Mouse (Mus musculus) liver, adult 2 months (tissue): ENCODE results near the gene Atp5b. TPM values are rescaled to one million over a fixed set of nuclear protein-coding genes. Genes with fewer than 3 reads are reported as not detected.
"Not testable (repeated sequence)": the region's sequence is repeated elsewhere in the genome, so short reads cannot be mapped to it uniquely, and the experiment has no call there.

ENCODE experiments used
- DNase-seq: peaks from one replicate; pipeline ENCODE4 v3.0.0-alpha.2; 2011; ENCODE audit warnings: low read depth, low spot score; ENCODE audit errors: extremely low read depth
- H3K27ac ChIP-seq: fragments of 200-500 bp; replicated peaks from 2 replicates; pipeline ENCODE4 v1.5.1; 2012; ENCODE audit warnings: low read depth, mild to moderate bottlenecking, control low read depth, inconsistent platforms, low read length; ENCODE audit not compliant: insufficient read depth
- H3K27me3 ChIP-seq: fragments of 200-500 bp; 2 replicates; pipeline ENCODE4 v1.6.1; 2012; ENCODE audit warnings: mild to moderate bottlenecking, moderate library complexity, low read length, inconsistent platforms; ENCODE audit not compliant: control insufficient read depth, insufficient read depth
- H3K36me3 ChIP-seq: fragments of 200-500 bp; 2 replicates; pipeline ENCODE4 v1.6.1; 2012; ENCODE audit warnings: low read length, inconsistent platforms; ENCODE audit not compliant: control insufficient read depth, insufficient read depth
- H3K4me1 ChIP-seq: fragments of 200-500 bp; 2 replicates; pipeline ENCODE4 v1.6.1; 2011; ENCODE audit warnings: low read length; ENCODE audit not compliant: control insufficient read depth, insufficient read depth
- H3K4me3 ChIP-seq: fragments of 200-500 bp; 2 replicates; pipeline ENCODE4 v1.5.1; 2011; ENCODE audit warnings: low read depth, mild to moderate bottlenecking, control low read depth, low read length, moderate library complexity; ENCODE audit not compliant: insufficient read depth
- H3K79me2 ChIP-seq: fragments of 200-500 bp; 2 replicates; pipeline ENCODE4 v1.6.1; 2012; ENCODE audit warnings: inconsistent platforms, mild to moderate bottlenecking, low read length, moderate library complexity; ENCODE audit not compliant: control insufficient read depth, insufficient read depth
- H3K9ac ChIP-seq: fragments of 200-500 bp; 2 replicates; pipeline ENCODE4 v1.6.1; 2012; ENCODE audit warnings: low read depth, mild to moderate bottlenecking, control low read depth, inconsistent platforms, low read length
- CTCF ChIP-seq: fragments of 200-500 bp; IDR thresholded peaks from 2 replicates; pipeline ENCODE4 v1.5.1; 2011; ENCODE audit warnings: low read depth, low read length, control low read depth
- POLR2A ChIP-seq: fragments of 200-500 bp; IDR thresholded peaks from 2 replicates; pipeline ENCODE4 v1.6.1; 2011; ENCODE audit warnings: low read length, control low read depth; ENCODE audit not compliant: insufficient read depth; ENCODE audit errors: extremely low read depth
- WGBS: fragments of 180-500 bp; shearing (Covaris S2); methylation state at CpG from one replicate; pipeline ENCODE4 v1.1.7; 2018; 5-methylcytosine and 5-hydroxymethylcytosine counted together
- polyA plus RNA-seq: library from polyadenylated mRNA; depleted of rRNA; stranded (reverse); fragments of >200 nt; gene quantifications from 2 replicates; pipeline ENCODE4 v1.2.3, GENCODE M21; 2012
- total RNA-seq: library from RNA; depleted of rRNA; stranded (reverse); fragments of >200 nt; gene quantifications from 2 replicates; pipeline ENCODE4 v1.2.3, GENCODE M21; 2014

Atp5b gene
- total and polyA plus RNA-seq, 2 experiments: 1,653 to 2,841 TPM

- Histone ChIP-seq H3K36me3 (peaks cover 23% of the 10 kb centered on the region), H3K27me3 (no peaks in the 10 kb centered on the region), H3K4me1 (peaks cover 15% of the 10 kb centered on the region; the same call in 1 of the 2 replicates), H3K79me2 (peaks cover 15% of the 10 kb centered on the region), H3K9ac (no peak overlapping the region), H3K4me3 (no peak overlapping the region), H3K27ac (no peak overlapping the region)
- 64% methylated on average over 1 of the region's 1 CpGs for WGBS
- no peak for DNase-seq
- TF ChIP-seq CTCF: 0 out of 2 replicates have a peak, but pooled peaks have one; percentile 8
- no peak for TF ChIP-seq POLR2A
These were observed 2.6 kb upstream of the Atp5b start for GRCm38 (mm10) chr10:128080496-128080895.

GRCm38 (mm10) chr10:128081807-128082476, 1.1 kb upstream of the Atp5b start:
- DNase-seq: peak; percentile 50
- H3K36me3 ChIP-seq: peaks cover 31% of the 10 kb centered on the region
- H3K27me3 ChIP-seq: no peaks in the 10 kb centered on the region
- peak overlapping the region; percentile 45 for H3K9ac ChIP-seq
- peak overlapping the region; percentile 54; the same call in 1 of the 2 replicates for H3K4me3 ChIP-seq
- WGBS: 33% methylated on average over 6 of the region's 6 CpGs
- peak overlapping the region; percentile 95 for H3K27ac ChIP-seq
- H3K79me2 ChIP-seq: peaks cover 15% of the 10 kb centered on the region
- peaks cover 22% of the 10 kb centered on the region for H3K4me1 ChIP-seq
- TF ChIP-seq POLR2A (no peak), CTCF (no peak)

DNA sequence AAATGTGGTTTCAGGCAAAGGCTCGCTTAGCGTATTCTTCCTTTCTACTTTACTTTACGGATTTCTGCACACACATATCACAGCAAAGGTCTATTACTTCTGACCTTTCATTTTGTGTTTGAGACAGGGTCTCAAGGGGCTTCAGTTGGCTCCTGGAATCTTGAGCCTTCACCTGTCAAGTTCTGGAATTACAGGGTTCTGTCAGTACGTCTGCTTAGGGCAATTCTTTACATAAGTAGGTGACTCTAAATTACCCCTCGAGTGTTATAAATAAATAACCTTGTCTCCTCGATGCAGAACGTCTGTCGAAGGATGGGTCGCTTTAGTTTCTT, 630 bp upstream of the Atp5b start:
- peaks cover 15% of the 10 kb centered on the region for H3K79me2 ChIP-seq
- WGBS: 2% methylated on average over 9 of the region's 9 CpGs
- peak overlapping the region; percentile 87 for H3K9ac ChIP-seq
- peaks cover 22% of the 10 kb centered on the region for H3K4me1 ChIP-seq
- H3K4me3 ChIP-seq: peak overlapping the region; percentile 54
- no peak for DNase-seq
- peaks cover 30% of the 10 kb centered on the region for H3K36me3 ChIP-seq
- H3K27ac ChIP-seq: peak overlapping the region; percentile 95
- TF ChIP-seq CTCF (no peak), POLR2A (no peak)
- no peaks in the 10 kb centered on the region for H3K27me3 ChIP-seq

GRCm38 (mm10) chr10:128083688-128084087, 615 bp downstream of the Atp5b start:
- no peak for TF ChIP-seq CTCF
- no peak for TF ChIP-seq POLR2A
- no peak for DNase-seq
- under 1% methylated on average over 22 of the region's 22 CpGs for WGBS
- Histone ChIP-seq H3K27ac (peak overlapping the region; percentile 95), H3K36me3 (peaks cover 38% of the 10 kb centered on the region), H3K27me3 (no peaks in the 10 kb centered on the region), H3K4me3 (peak overlapping the region; percentile 89), H3K79me2 (peaks cover 15% of the 10 kb centered on the region), H3K9ac (peak overlapping the region; percentile 95), H3K4me1 (peaks cover 26% of the 10 kb centered on the region)

DNA sequence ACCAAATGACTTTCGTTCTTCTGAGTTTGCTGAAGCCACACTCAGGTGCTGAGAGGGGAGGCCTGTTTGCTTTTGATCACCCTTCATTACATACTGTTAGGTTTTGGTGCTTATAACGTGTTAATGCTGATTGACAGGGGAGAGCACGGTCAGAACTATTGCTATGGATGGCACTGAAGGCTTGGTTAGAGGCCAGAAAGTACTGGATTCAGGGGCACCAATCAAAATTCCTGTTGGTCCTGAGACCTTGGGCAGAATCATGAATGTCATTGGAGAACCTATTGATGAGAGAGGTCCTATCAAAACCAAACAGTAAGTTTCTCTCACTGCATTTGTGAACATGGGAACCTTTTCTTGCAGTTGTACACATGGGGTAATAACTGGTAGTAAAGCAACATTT, 1.1 kb downstream of the Atp5b start:
- DNase-seq: no peak
- TF ChIP-seq CTCF (no peak), POLR2A (no peak)
- peak overlapping the region; percentile 95 for H3K9ac ChIP-seq
- peaks cover 15% of the 10 kb centered on the region for H3K79me2 ChIP-seq
- peaks cover 26% of the 10 kb centered on the region for H3K4me1 ChIP-seq
- H3K27me3 ChIP-seq: no peaks in the 10 kb centered on the region
- peak overlapping the region; percentile 89 for H3K4me3 ChIP-seq
- peak overlapping the region; percentile 95 for H3K27ac ChIP-seq
- WGBS: 4% methylated on average over 3 of the region's 3 CpGs
- H3K36me3 ChIP-seq: peaks cover 43% of the 10 kb centered on the region

DNA sequence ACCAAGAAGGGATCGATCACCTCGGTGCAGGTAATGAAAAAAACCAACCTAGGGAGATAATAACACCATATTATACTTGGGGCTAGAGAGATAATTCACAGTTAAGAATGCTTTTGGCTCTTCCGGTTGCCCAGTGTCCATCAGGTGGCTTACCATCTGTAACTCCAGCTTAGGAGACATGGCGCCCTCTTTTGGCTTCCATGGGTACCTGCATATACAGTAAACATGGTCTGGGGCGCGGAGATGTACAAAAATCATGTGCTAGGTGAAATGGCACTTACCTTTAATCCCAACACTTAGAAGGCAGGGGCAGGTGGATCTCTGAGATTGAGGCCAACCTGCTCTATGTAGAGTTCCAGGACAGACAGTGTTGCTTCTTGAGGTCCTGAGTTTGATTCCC, 3.3 kb downstream of the Atp5b start:
- Histone ChIP-seq H3K9ac (no peak overlapping the region), H3K79me2 (peaks cover 15% of the 10 kb centered on the region), H3K27ac (no peak overlapping the region), H3K4me1 (peaks cover 26% of the 10 kb centered on the region), H3K36me3 (peaks cover 52% of the 10 kb centered on the region), H3K4me3 (no peak overlapping the region), H3K27me3 (no peaks in the 10 kb centered on the region)
- no peak for DNase-seq
- TF ChIP-seq POLR2A (no peak), CTCF (peak; percentile 32; the same call in 1 of the 2 replicates)
- 62% methylated on average over 6 of the region's 6 CpGs for WGBS

GRCm38 (mm10) chr10:128087216-128087615, 4.1 kb downstream of the Atp5b start:
- 14% methylated on average over 2 of the region's 2 CpGs for WGBS
- H3K27me3 ChIP-seq, H3K4me3 ChIP-seq, DNase-seq, H3K9ac ChIP-seq, H3K27ac ChIP-seq: not testable (repeated sequence)
- Histone ChIP-seq H3K36me3 (peaks cover 52% of the 10 kb centered on the region), H3K79me2 (peaks cover 15% of the 10 kb centered on the region), H3K4me1 (peaks cover 20% of the 10 kb centered on the region)
